Mouse (Mus musculus) forebrain, embryonic 12.5 days (tissue): Measurements from ENCODE around the gene 4930519P11Rik. TPM values are rescaled to one million over a fixed set of nuclear protein-coding genes. Genes with fewer than 3 reads are reported as not detected.

Experiments used
- ATAC-seq: fragments of 200-750 bp; cut with Nextera tagmentation; 2 replicates; pipeline ENCODE4 v1.8.0; 2017; ENCODE audit warnings: moderate TSS enrichment; ENCODE audit not compliant: low FRiP score
- H3K27ac ChIP-seq: fragments of 300-500 bp; sonication (generic); 2 replicates; pipeline ENCODE4 v1.5.1; 2016; ENCODE audit warnings: mild to moderate bottlenecking
- H3K27me3 ChIP-seq: fragments of 300-500 bp; sonication (generic); 2 replicates; pipeline ENCODE4 v1.6.1; 2016; ENCODE audit warnings: mild to moderate bottlenecking
- H3K36me3 ChIP-seq: fragments of 300-500 bp; sonication (generic); replicated peaks from 2 replicates; pipeline ENCODE4 v1.6.1; 2016; ENCODE audit warnings: mild to moderate bottlenecking
- H3K4me1 ChIP-seq: fragments of 300-500 bp; sonication (generic); 2 replicates; pipeline ENCODE4 v1.6.1; 2016
- H3K4me2 ChIP-seq: fragments of 300-500 bp; sonication (generic); 2 replicates; pipeline ENCODE4 v1.6.1; 2016; ENCODE audit warnings: mild to moderate bottlenecking, moderate library complexity
- H3K4me3 ChIP-seq: fragments of 300-500 bp; sonication (generic); replicated peaks from 2 replicates; pipeline ENCODE4 v1.5.1; 2016; ENCODE audit warnings: mild to moderate bottlenecking
- H3K9ac ChIP-seq: fragments of 300-500 bp; sonication (generic); 2 replicates; pipeline ENCODE4 v1.6.1; 2016; ENCODE audit warnings: mild to moderate bottlenecking
- H3K9me3 ChIP-seq: fragments of 300-500 bp; sonication (generic); 2 replicates; pipeline ENCODE4 v1.6.1; 2016
- WGBS: fragments of 180-500 bp; shearing (Covaris S2); methylation state at CpG from one replicate; pipeline ENCODE4 v1.1.7; 2016; 5-methylcytosine and 5-hydroxymethylcytosine counted together
- polyA plus RNA-seq: library from polyadenylated mRNA; unstranded; fragments of >200 nt; fragmentation: Nextera tagmentation; extraction: Ambion mirVana; gene quantifications from 2 replicates; pipeline ENCODE4 v1.2.1, GENCODE M21; 2016

4930519P11Rik gene
- polyA plus RNA-seq, 1 experiment from 2014 or later: not detected

GRCm38 (mm10) chr2:154642712-154643385 is 29.6 kb upstream of the 4930519P11Rik start:
- 91% methylated on average over 6 of the region's 6 CpGs for WGBS
- Histone ChIP-seq H3K36me3 (peaks cover 67% of the 10 kb centered on the region), H3K4me2 (no peak overlapping the region), H3K27ac (no peak overlapping the region), H3K9me3 (0 out of 2 replicates have a peak, but pooled peaks cover 6% of the 10 kb centered on the region), H3K27me3 (no peaks in the 10 kb centered on the region), H3K4me1 (no peaks in the 10 kb centered on the region), H3K9ac (no peak overlapping the region), H3K4me3 (no peak overlapping the region)
- ATAC-seq: no peak

DNA sequence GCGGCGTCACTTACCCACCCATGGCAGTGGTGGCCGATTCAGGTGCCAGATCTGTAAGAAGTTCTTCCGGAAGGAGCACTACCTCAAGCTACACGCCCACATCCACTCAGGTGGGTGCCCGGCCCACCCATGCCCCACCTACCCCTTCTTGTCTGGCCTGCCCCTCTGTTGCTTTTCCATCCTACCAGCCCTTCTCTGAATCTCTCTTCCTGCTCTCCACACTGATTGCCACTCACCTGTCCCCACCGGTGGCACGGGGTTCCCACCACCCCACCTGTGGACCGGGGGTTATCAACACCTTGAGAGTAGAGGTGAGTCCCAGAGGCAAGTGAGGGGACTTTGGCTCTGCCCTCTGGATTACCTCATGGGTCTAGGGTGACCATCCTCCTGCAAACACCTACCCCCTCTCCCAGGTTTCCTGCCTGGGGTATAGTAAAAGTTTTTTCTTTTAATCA is 28.8 kb upstream of the 4930519P11Rik start:
- WGBS: 98% methylated on average over 9 of the region's 9 CpGs
- 0 out of 2 replicates have a peak, but pooled peaks cover 6% of the 10 kb centered on the region for H3K9me3 ChIP-seq
- H3K4me2 ChIP-seq: no peak overlapping the region
- no peak overlapping the region for H3K4me3 ChIP-seq
- no peaks in the 10 kb centered on the region for H3K4me1 ChIP-seq
- no peak overlapping the region for H3K9ac ChIP-seq
- H3K36me3 ChIP-seq: peaks cover 74% of the 10 kb centered on the region
- H3K27ac ChIP-seq: no peak overlapping the region
- no peak for ATAC-seq
- no peaks in the 10 kb centered on the region for H3K27me3 ChIP-seq

- no peak overlapping the region for H3K4me2 ChIP-seq
These were observed 27.9 kb upstream of the 4930519P11Rik start for GRCm38 (mm10) chr2:154641176-154641575.

GRCm38 (mm10) chr2:154639115-154639514 is 25.9 kb upstream of the 4930519P11Rik start:
- 93% methylated on average over 4 of the region's 4 CpGs for WGBS
- H3K36me3 ChIP-seq: peaks cover 68% of the 10 kb centered on the region

More at GRCm38 (mm10) chr2:154641176-154641575, 27.9 kb upstream of the 4930519P11Rik start:
- Histone ChIP-seq H3K9me3 (0 out of 2 replicates have a peak, but pooled peaks cover 6% of the 10 kb centered on the region), H3K4me1 (no peaks in the 10 kb centered on the region), H3K36me3 (peaks cover 68% of the 10 kb centered on the region), H3K27me3 (no peaks in the 10 kb centered on the region), H3K9ac (no peak overlapping the region), H3K27ac (no peak overlapping the region), H3K4me3 (no peak overlapping the region)
- ATAC-seq: no peak
- WGBS: 86% methylated on average over 8 of the region's 8 CpGs

DNA sequence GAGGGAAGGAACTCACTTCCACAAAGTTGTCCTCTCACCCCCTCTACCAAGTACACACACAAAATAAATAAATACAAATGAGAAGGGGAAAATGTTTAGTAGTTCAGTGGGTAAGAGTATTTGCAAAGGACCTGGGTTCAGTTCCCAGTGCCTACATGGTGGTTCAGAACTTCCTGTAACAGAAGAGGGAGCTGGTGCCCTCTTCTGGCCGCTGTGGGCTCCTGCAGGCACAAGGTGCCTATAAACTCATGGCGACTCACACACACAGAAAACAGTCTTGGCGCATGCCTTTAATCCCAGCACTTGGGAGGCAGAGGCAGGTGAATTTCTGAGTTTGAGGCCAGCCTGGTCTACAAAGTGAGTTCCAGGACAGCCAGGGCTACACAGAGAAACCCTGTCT is 25.3 kb upstream of the 4930519P11Rik start:
- peaks cover 65% of the 10 kb centered on the region for H3K36me3 ChIP-seq
- ATAC-seq: no peak
- 0 out of 2 replicates have a peak, but pooled peaks cover 6% of the 10 kb centered on the region for H3K9me3 ChIP-seq
- H3K9ac ChIP-seq: no peak overlapping the region
- H3K4me3 ChIP-seq: no peak overlapping the region
- no peak overlapping the region for H3K4me2 ChIP-seq
- H3K27ac ChIP-seq: no peak overlapping the region
- H3K27me3 ChIP-seq: no peaks in the 10 kb centered on the region
- H3K4me1 ChIP-seq: no peaks in the 10 kb centered on the region
- WGBS: 97% methylated on average over 3 of the region's 3 CpGs

More at GRCm38 (mm10) chr2:154639115-154639514, 25.9 kb upstream of the 4930519P11Rik start:
- Histone ChIP-seq H3K4me2 (no peak overlapping the region), H3K27me3 (no peaks in the 10 kb centered on the region), H3K9me3 (0 out of 2 replicates have a peak, but pooled peaks cover 6% of the 10 kb centered on the region), H3K9ac (no peak overlapping the region), H3K4me1 (no peaks in the 10 kb centered on the region), H3K27ac (no peak overlapping the region), H3K4me3 (no peak overlapping the region)
- no peak for ATAC-seq

DNA sequence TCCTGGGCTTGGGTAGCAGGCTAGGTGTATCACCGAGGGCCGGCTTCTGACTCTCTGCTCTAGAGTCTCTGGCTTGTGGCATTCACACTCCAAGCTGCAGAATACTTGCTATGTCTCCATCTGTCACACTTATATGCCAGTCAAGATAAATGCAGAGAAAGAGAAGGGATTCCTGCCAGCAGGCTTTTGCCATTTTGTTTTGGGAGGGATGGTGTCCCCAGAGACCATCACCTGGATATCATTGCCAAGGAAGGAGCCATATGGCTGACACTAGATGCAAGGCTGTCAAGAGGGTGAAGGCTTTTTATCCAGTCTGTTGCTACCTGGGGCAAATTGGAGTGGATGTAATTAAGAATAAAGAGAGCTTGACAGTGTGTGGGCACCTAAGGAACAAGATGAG is 22.6 kb upstream of the 4930519P11Rik start:
- 93% methylated on average over 2 of the region's 2 CpGs for whole genome bisulfite sequencing
- no peak overlapping the region for H3K4me3 ChIP-seq
- no peaks in the 10 kb centered on the region for H3K27me3 ChIP-seq
- no peak overlapping the region for H3K27ac ChIP-seq
- 0 out of 2 replicates have a peak, but pooled peaks cover 6% of the 10 kb centered on the region for H3K9me3 ChIP-seq
- ATAC-seq: no peak
- H3K9ac ChIP-seq: no peak overlapping the region
- H3K36me3 ChIP-seq: peaks cover 61% of the 10 kb centered on the region
- no peak overlapping the region for H3K4me2 ChIP-seq
- H3K4me1 ChIP-seq: no peaks in the 10 kb centered on the region

DNA sequence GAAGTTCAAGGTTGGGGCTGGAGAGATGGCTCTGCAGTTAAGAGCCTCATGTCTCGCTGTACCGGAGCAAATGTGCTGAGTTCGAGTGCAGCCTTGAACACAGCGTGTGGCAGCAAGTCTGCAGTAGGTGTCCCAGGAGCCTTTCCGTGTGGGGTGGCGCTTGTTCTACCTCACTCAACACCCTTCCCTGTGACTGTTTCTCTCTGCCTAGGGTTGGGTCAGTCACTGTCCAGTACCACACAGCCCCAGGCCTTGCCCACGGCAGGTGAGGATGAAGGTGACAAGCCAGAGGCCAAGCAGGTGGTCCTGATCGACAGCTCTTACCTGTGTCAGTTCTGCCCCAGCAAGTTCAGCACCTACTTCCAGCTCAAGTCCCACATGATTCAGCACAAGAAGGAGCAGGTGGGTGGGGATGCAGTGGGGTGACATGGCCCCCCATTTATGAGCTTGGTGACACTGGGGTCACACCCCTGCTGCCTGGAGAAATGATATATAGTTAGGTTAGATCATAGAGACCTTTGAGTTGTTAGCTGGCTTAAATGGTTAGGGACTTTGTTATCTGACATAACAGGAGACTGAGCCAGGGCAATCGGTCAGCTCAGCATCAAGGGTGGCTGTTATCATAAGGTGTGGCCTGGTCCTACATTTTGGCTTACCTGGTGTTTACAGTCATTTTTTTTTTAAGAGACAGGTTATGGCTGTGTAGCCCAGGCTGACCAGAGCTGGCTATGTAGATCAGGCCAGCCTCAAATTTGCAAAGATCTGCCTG is 20.8 kb upstream of the 4930519P11Rik start:
- H3K4me2 ChIP-seq: no peak overlapping the region
- no peak for ATAC-seq
- no peak overlapping the region for H3K4me3 ChIP-seq
- H3K9ac ChIP-seq: no peak overlapping the region
- no peaks in the 10 kb centered on the region for H3K4me1 ChIP-seq
- H3K27ac ChIP-seq: no peak overlapping the region
- WGBS: 94% methylated on average over 9 of the region's 9 CpGs
- peaks cover 60% of the 10 kb centered on the region for H3K36me3 ChIP-seq
- H3K9me3 ChIP-seq: 0 out of 2 replicates have a peak, but pooled peaks cover 6% of the 10 kb centered on the region
- no peaks in the 10 kb centered on the region for H3K27me3 ChIP-seq

GRCm38 (mm10) chr2:154633039-154633742 is 20.0 kb upstream of the 4930519P11Rik start:
- no peaks in the 10 kb centered on the region for H3K27me3 ChIP-seq
- H3K36me3 ChIP-seq: peaks cover 58% of the 10 kb centered on the region
- 0 out of 2 replicates have a peak, but pooled peaks cover 2% of the 10 kb centered on the region for H3K9me3 ChIP-seq
- WGBS: 93% methylated on average over 5 of the region's 5 CpGs
- no peak for ATAC-seq
- no peak overlapping the region for H3K27ac ChIP-seq
- no peak overlapping the region for H3K4me3 ChIP-seq
- no peak overlapping the region for H3K4me2 ChIP-seq
- no peak overlapping the region for H3K9ac ChIP-seq
- no peaks in the 10 kb centered on the region for H3K4me1 ChIP-seq

DNA sequence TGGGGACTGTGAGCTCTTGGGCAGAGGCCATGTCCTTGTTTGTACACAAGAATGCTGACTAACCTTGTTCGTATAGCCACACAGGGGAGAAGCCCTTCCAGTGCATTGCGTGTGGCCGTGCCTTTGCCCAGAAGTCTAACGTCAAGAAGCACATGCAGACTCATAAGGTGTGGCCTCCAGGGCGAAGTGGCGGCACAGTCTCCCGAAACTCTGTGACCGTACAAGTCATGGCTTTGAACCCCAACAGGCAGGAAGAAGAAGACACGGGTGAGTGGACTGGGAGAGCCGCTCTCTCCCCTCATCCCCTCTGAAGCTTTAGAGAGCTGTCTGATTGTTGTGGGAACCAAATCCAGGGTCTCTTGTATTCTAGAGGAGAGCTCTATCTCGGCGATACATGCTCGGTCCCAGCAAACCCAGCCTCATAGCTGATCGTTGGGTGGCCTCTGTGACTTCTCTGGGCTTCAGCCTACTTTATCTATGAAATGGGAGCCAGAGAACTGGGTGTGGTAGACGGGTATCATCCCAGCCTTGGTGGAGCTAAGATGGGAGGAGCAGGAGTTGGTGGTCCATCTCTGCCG is 19.1 kb upstream of the 4930519P11Rik start:
- H3K4me2 ChIP-seq: no peak overlapping the region
- no peaks in the 10 kb centered on the region for H3K4me1 ChIP-seq
- H3K36me3 ChIP-seq: peaks cover 54% of the 10 kb centered on the region
- no peak for ATAC-seq
- no peaks in the 10 kb centered on the region for H3K27me3 ChIP-seq
- 92% methylated on average over 16 of the region's 16 CpGs for WGBS
- H3K9ac ChIP-seq: no peak overlapping the region
- H3K27ac ChIP-seq: no peak overlapping the region
- H3K9me3 ChIP-seq: no peaks in the 10 kb centered on the region
- no peak overlapping the region for H3K4me3 ChIP-seq

DNA sequence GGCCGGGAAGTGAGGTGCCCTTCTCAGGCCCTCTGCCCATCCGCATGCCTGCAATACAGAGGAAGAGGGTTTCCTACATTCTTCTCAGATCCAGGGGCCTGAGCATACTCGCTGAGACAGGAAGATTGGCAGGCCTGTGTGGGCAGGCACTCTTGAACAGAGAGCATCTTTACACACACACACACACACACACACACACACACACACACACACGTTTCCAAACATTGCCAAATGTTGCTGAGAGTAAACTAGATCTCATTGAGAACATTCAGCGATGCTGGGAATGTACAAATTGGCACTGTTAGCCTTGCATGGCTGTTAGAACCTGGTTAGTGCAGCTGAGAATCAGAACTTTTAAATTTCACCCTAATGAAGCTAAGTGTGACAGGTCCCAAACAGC is 17.3 kb upstream of the 4930519P11Rik start:
- H3K9ac ChIP-seq: no peak overlapping the region
- H3K27me3 ChIP-seq: no peaks in the 10 kb centered on the region
- H3K4me1 ChIP-seq: no peaks in the 10 kb centered on the region
- H3K4me3 ChIP-seq: no peak overlapping the region
- H3K27ac ChIP-seq: no peak overlapping the region
- H3K4me2 ChIP-seq: no peak overlapping the region
- ATAC-seq: no peak
- 76% methylated on average over 5 of the region's 5 CpGs for WGBS
- no peaks in the 10 kb centered on the region for H3K9me3 ChIP-seq
- H3K36me3 ChIP-seq: peaks cover 49% of the 10 kb centered on the region

GRCm38 (mm10) chr2:154624137-154624536 is 10.9 kb upstream of the 4930519P11Rik start:
- no peaks in the 10 kb centered on the region for H3K4me1 ChIP-seq
- no peak overlapping the region for H3K27ac ChIP-seq
- no peak overlapping the region for H3K4me3 ChIP-seq
- H3K9ac ChIP-seq: no peak overlapping the region
- no peak for ATAC-seq
- H3K9me3 ChIP-seq: peaks cover 3% of the 10 kb centered on the region
- H3K4me2 ChIP-seq: no peak overlapping the region
- H3K27me3 ChIP-seq: no peaks in the 10 kb centered on the region
- peaks cover 48% of the 10 kb centered on the region for H3K36me3 ChIP-seq

GRCm38 (mm10) chr2:154621684-154622083 is 8.4 kb upstream of the 4930519P11Rik start:
- ATAC-seq: no peak
- Histone ChIP-seq H3K4me3 (no peak overlapping the region), H3K4me1 (no peaks in the 10 kb centered on the region), H3K27me3 (no peaks in the 10 kb centered on the region), H3K27ac (no peak overlapping the region), H3K9ac (no peak overlapping the region), H3K36me3 (peaks cover 35% of the 10 kb centered on the region), H3K9me3 (peaks cover 3% of the 10 kb centered on the region), H3K4me2 (no peak overlapping the region)
- WGBS: 88% methylated on average over 5 of the region's 5 CpGs
